Mouse (Mus musculus): ENCODE measurements around the gene Hpf1.
A peak's percentile ranks its signal among the peaks of the same experiment; 100 is the strongest.

- TF ChIP-seq POLR2A (IDR thresholded peaks at IDR 0.05; ENCODE audit: insufficient read depth, low read depth, low read length) (peak; percentile 68), EP300 (IDR thresholded peaks at IDR 0.05; ENCODE audit: insufficient read depth, low read depth, low read length) (no peak)
Measured at GRCm38 (mm10) chr8:60889843-60890519, at the start of gene Hpf1.
